Mouse (Mus musculus) thymus, postnatal 25 days (tissue): ENCODE measurements around the gene Cerkl.

Source experiments
- DNase-seq: peaks from one replicate; pipeline ENCODE4 v3.0.0; 2022

Cerkl gene

DNA sequence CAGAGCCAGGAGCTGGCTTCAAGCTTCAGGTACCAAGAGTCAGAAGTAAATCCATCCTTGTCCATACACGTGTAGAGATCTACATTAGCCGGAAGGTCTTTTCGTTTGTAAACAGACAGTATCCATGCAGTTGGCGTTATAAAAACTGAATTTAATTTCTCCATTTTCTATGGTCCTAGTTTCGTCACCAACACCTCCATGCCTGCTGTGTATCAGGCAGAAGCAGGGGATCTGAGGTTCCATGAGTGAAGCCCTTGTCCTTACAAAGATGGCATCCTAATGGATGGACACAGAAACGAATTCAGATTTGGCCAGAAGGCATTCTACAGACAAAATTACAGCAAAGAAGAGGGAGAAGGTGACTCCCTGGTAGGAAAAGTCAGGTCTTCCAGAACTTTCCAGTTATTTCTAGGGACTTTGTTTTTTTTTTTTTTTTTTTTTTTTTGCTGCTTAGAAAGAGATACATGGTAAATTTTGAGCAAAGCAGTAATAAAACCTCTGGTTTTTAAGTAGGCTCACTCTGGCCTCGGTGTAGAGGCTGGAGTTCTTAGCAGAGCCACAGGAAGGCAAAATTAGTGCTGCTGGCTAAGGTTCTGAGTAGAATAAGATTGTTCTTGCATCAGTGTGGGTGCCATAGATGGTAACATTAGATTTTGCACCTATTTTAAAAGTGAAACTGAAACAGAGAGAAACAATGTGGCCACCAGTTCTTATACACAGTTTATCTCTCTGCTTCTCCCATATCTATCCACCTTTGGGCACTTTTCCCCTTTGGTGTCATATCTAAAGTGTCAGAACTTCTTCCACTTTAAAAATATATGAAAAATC, 85.0 kb downstream of the Cerkl start:
- DNase-seq: no peak

DNA sequence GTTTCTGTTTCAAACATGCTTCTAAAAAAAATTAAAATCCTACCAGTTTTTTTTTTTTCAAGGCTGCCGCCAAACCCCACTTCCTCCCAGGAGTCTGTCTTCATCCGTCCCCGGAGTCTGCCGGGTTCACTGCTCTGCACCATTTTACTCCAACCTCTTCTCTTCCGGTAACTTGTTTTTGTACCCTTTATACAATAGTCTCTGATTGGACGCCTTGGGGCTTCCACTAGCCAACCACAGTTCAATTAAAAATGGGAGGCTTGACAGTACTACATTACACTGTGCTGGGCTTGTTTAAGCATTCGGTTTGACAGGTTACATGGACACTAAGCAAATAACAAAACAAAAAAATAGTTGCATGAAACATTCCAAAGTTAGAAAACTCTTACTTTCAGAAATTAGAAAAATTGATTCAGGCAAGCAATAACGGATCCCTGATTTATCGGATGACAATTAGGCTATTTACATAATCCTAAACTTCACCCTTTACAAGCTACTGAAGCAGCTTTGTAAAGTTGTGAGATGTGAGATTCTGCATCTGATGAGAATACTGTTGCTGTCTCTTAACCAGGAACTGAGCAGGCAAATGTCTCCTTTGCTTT, 85.8 kb downstream of the Cerkl start:
- DNase-seq: peak; percentile 39

DNA sequence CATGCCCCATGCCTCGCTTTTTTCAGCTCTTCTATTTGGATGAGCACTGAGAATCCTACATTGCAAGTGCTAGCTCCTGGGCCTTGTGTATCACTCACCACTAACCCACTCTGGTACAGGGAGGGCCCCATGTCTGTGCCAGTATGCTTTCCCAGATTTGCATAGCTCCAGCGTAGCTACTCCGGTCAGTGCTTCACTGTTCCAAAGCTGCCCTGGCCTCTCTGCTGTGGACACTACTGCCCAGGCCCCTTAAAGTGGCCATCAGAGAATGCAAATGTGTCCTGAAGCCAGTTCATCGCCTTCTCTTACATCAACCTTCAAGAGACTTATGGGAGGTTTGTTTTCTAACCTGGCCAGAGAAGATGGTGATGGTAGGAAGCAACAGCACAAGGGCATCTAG, 86.7 kb downstream of the Cerkl start:
- no peak for DNase-seq

DNA sequence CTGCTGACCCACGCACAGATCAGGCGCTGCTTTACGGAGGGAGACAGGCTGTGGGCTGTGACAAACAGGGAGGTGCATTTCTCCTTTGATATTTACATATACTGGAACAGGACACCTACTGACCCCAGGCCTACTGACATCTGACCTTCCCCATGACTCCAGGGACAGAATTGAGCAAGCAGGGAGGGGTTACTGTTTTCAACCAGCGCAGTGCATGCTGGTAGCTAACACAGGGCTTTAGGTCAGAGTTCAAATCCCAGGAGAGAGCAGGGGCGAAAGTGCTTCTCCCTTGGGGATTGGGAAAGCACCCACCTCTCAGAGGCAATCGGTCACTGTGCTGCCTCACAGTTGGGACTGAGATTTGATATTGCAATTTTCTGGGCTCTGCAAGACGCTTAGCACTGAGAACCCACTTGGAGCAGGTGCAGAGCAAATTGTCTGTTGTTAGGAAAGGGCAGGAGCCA, 87.5 kb downstream of the Cerkl start:
- DNase-seq: no peak

DNA sequence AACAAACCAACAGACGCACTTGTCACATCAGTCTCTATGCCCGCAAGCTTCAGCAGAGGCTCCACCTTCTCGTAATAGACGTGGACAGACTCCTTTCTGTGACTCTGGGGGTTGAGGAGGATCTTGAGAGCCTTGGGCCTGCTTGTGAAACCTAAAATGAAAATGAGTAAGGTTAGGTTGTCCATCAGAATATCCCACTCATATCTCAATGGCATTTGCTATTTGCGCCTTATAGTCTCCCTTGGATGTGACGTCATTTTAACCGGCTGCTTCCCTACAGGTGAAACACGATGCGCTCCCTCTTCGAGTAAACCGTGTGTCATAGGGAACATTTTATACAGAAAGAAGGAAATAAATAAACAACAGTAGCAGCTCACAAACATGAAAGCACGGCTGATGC, 87.9 kb downstream of the Cerkl start:
- no peak for DNase-seq

DNA sequence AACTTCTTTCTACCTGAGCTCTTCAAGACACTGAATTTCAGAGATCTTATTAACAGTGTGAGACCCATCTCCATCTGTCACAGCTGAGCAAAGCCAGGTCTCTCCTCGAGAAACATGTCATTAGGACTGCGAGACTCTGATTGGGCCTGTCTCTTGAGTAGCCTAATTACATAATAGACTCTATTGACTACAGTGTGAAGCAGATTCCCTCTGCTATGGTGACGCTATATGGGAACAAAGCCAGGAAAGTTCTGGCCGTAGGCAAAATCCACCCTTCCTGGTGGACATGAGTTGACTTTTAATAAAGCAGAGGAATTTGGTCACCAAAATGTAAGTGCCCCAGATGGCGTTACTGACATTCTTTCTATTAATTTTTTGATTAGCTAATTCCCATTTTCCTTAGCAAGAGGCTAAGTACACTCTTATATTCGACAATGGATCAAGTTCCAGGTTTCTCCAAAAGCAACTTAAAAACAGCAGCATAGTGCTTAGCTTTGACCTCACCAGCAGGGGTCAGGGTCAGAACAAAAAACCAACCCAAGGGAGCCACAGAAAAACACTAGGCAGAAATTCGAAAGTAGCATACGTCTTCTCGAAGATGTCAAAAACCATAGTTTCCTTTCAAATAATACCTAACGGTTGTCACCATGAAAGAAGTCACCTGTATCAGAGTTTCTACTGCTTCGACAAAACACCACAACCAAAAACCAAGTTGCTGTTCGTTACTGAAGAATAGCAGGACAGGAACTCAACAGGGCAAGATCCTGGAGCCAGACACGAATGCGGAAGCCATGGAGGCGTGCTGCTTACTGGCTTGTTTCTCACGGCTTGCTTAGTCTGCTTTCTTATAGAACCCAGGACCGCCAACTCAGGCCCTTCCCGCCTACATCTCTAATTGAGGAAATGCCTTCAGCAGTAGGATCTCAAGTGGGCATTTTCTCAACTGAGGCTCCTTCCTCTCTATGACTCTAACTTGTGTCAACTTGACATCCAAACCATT, 88.8 kb downstream of the Cerkl start:
- DNase-seq: no peak

DNA sequence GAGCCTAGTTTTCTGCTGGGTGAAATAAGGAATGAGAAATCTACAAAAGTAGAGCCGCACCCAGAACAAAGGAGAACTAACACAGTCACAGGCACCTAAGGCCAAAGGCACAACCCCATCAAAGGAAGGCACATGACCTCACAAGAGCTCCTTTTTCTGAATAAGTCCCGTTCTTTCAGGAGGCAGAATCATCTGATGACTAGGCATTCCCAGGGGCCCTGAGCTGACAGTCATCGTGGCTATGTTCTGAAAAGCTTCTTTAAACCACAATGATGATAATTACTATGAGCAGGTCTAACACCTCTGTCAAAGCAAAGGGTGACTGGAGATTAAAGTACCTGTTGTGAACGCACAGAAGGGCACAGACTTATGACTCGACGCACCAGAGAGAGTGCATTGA, 92.7 kb downstream of the Cerkl start:
- no peak for DNase-seq

DNA sequence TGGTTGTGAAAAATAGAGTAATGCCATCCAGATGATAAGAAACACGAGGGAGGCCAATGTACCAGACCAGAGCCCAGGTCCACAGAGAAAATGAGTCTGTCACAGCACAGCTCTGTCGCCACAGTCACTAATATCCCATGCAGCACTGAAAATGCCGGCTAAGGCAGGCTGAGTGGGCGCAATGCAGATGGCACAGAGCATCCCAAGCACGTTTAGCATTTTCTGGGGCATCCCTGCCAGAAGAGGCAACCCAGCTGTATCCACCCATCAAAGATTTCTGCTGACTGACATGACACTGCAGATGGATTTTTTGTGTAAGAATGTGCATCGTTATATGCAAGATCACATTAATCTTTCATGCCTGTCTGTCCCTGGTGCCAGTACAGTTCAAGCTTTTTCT, 94.6 kb downstream of the Cerkl start:
- DNase-seq: no peak

DNA sequence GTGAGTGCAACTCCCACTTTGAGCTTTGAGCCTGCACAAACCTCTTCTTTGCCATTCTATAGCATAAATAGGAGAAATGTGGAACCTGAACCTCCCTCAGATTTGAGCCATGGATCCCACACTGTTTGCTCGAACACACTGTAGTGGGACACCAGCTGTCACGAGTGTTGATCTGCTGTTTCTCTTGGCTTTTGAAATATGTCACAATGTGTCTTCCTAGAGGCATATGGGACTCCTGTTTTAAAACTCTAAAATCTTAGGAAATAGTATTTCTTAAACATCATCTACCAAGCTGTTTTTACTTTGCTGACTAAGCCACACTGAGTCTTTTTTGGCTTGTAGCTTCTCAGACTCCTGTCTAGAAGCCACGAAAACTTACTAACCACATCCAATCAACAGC, 98.8 kb downstream of the Cerkl start:
- DNase-seq: no peak

DNA sequence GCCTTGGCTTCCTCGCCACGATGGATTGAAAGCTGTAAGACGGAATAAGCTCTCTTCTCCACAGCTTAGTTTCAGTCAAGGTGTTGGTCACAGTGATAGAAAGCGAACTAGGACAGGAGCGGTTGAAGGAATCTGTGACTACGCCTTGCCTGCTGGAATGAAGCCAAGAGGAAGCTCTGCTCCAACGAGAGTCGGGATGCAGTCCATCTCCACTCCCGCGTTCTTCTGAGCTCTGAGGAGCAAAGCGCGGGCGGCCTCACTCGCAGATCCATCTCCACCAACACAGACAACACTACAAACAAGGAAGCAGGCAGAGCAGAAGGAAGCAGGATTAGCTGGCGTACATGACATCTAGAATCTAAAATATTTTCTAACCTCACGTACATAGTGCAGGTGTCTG, 101.8 kb downstream of the Cerkl start:
- no peak for DNase-seq

DNA sequence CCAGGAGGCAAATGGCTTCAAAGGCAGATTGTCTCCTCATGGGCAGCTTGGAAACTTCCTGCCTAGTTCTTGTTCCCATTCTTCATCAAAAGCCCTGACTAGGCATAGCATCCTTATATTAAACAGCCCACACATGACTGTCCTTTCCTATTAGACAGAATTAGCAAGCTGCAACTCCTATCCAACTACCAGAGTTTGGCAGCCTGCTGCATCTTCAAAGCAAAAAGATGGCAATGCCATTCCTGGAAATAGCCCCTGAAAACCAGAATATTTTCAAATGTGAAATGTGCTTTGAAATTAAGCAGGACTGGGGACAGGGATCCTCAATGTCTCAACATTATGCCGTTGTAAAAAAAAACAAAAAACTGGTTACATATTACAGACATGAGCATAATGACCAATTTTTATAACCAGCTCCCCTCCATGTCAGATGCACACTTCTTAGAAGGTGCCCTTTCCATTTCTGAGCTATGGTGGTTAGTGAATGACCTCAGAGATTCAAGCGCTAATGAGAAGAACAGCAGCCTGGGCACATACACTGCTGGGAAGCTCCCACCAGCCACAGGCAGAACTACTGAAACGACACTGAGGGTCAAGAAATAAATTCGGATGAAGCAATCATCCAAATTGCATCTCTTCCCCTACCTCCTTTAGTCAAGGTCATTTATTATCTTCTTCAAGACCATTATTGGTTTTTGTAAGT, 104.3 kb downstream of the Cerkl start:
- no peak for DNase-seq

DNA sequence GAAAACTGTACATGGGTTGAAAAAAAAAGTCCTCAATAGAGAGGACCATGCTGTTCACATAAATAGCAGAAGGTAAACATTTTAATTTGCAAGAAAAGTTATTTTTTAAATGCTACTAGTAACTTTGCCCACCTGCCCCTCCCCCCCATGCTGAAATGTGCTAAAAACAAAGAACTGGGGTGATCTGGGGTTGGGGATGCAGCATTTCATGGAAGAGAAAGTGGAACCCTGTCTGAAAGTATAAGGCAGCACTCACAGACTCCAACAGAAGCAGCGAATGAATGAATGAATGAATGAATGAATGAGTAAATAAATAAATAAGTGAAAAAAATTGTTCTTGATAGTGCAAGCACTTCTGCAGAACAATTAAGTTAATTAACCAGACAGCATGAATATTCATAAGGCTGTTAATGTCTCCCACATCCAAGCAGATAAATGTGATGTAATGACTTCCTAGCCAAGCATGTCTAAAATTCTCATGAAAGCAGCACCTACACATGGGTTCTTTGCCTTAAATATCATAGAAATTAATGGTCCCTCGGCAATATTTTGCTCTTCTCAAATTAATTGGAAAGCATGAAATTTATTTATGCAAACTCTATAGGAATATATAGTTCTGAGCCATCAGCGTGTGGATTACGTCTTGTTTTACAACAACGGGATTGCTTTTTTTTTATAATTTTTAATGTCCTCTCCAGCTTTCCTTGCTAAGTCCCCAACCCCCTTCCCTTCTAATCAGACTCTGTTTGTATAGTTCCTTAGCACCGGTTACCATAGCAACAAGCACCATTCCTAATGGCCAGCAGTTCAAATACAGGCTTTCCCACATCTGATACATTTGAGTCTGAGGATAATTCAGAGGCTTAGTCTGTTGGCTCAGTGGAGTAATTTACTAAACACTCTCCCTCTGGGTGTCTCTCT, 105.1 kb downstream of the Cerkl start:
- no peak for DNase-seq

DNA sequence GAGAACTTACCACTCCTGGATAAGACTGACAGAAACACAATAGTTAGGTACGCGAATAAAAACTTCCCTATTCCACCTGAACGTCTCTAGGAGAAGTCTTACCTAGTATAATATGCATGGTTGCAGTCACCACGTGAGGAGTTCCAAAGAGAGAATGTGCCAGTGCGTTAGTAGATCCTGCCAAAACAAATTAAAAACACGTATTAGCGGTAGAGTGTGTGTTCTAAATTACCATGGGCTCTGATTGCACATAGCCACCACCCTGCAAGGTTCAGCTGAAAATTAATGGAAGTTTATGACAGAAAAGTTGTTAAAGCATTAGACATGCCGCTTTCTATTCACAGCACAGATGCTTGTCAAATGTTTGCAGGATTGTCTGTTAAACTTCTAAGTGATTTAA, 113.5 kb downstream of the Cerkl start:
- DNase-seq: no peak

DNA sequence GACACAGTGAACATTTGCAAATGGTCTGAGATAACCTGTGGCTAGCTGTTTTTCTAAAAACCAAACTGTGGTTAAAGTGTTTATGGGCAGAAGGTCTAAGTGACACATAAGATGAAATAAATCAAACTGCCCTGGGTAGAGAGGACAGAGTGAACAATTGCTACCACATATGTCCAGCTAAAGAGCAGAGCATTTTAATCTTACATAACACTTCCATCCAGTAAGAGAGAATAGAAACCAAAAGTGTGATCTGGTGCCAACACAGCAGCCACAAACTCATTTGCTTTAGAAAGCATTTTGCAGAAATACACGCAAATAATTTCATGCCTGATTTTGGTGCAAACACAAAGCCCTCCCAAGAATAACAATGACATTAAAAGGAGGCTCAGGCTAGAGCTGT, 117.6 kb downstream of the Cerkl start:
- no peak for DNase-seq

DNA sequence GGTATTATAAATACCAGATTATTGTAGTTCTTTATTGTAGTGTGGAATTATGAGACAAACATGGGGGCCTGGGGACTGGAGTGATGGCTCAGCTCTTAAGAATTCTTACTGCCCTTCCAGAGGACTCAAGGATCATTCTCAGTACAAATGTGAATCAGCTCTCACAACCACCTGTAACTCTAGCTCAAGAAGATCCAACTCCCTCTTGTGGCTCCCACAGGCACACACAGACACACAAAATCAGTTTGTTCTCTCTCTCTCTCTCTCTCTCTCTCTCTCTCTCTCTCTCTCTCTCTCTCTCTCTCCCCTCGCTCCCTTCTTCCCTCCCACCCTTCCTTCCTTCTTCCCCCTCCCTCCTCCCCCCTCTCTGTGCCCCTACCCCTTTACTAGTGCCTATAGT, 120.4 kb downstream of the Cerkl start:
- DNase-seq: no peak

DNA sequence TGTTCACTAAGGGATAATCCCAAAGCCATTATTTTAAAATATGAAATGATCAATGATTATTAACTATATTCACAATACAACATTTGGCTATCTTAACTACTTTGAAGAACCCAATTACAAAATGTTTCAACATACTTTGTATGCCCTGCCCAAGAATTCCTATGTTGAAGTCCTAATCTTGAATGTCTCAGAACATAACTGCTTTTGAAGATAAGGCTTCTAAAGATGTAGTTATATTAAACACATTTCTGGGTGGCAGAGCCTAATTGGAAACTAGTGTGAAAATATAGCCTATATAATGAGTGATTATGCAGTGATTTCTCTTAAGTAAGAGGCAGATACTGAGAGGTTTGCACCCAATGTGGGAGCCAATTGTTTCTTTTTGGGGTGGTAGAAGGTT, 121.9 kb downstream of the Cerkl start:
- no peak for DNase-seq

DNA sequence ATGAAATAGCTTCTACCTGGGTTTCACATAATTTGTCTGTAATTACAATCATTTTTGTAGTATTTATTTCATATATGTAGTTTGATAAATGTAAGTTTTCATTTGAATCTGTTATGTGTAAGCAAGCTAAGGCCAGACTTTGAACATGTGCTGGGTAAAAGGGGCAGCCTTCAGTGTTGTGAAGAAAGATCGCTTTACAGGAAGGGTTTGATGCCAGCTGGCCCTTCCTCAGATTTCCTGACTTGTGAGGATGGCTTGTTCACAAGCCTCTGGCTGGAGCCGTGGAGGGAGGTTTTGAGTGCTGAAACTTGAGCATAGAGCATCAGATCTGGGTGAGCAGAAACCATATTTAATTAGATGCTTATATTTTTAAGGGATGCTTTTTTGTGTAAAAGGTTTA, 128.5 kb downstream of the Cerkl start:
- DNase-seq: no peak

DNA sequence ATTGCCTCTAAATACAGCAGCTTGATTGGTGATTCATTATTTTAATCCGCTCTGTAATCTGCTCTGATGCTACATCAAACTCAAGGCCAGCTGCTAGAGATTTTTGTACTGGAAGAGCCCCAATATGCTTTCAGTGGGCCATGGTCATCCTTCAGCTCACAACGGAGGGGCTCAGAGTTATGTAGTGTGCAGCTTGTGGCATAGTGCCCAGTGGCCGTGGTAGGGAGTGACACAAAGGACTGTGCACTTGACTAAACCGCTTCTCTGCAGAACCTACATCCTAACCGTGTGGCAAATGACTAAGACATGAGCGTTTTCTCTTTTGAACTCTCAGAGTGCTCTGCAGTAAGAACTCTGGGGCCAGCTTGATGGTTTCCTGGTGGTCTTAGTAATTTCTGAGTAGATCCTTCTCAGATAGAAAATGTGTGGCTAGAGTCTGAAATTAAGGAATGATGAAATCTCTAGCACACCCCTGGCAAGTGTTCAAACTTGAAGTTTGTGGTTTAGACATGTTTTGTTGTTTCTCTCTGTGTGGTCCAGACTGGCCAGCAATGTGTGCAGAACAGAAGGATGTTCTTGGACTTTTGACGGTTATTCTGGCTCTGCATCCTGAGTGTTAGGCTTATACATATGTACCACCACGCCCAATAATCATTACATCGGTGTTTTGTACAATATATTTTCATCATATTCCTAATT, 140.3 kb downstream of the Cerkl start:
- no peak for DNase-seq

DNA sequence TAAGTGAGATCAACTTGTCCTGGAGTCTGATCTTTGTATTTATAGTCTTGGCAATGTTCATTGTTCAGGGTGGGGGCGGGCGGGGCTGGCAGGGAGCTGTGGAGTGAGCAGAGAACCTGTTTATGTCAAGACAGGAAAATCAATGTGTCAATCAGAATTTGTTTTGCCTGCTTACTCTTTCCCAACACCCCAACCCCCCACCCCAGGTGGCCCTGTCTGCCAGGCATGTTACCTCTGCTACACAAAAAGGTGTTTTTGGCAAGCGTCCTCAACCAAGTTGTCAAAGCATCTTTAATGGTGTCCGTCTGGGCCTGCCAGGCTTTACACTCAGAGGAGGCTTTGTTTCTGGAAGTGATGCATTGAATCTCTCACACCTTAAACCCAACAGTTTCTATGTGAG, 141.5 kb downstream of the Cerkl start:
- DNase-seq: no peak

DNA sequence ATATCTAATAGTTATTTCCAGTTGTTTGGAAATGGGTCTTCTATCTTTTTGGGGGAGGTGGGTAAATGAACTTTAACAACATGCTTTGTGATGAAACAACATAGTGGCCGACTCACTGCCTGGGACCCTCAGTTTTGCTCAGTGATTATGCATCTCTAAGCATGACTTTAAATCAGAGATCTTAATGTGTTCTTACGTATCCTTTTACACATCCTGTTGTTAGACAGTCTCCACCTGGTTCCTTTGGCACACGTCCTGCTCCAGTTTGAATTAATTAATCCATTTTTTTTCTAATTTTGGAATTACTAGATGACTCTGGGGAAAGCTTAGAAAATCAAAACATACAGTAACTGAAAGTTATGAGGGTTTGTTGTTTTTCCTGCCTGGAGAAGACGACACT, 144.1 kb downstream of the Cerkl start:
- DNase-seq: no peak
